Mouse (Mus musculus) ES-E14 (cell line): ENCODE results near the gene Unc5cl.

Experiments used
- CHD2 ChIP-seq: IDR thresholded peaks from 2 replicates; pipeline ENCODE4 v1.6.1; 2014; ENCODE audit warnings: mild to moderate bottlenecking, low read depth, low read length, inconsistent platforms
- HCFC1 ChIP-seq: IDR thresholded peaks from 2 replicates; pipeline ENCODE4 v1.6.1; 2012; ENCODE audit warnings: low read length, inconsistent platforms, borderline replicate concordance; ENCODE audit not compliant: insufficient read depth
- MAFK ChIP-seq: IDR thresholded peaks from 2 replicates; pipeline ENCODE4 v1.6.1; 2014; ENCODE audit warnings: mild to moderate bottlenecking, low read depth, low read length, inconsistent platforms; ENCODE audit not compliant: insufficient read depth
- ZC3H11A ChIP-seq: IDR thresholded peaks from 2 replicates; pipeline ENCODE4 v1.6.1; 2012; ENCODE audit warnings: low read depth, mild to moderate bottlenecking, inconsistent platforms, low read length, borderline replicate concordance

DNA sequence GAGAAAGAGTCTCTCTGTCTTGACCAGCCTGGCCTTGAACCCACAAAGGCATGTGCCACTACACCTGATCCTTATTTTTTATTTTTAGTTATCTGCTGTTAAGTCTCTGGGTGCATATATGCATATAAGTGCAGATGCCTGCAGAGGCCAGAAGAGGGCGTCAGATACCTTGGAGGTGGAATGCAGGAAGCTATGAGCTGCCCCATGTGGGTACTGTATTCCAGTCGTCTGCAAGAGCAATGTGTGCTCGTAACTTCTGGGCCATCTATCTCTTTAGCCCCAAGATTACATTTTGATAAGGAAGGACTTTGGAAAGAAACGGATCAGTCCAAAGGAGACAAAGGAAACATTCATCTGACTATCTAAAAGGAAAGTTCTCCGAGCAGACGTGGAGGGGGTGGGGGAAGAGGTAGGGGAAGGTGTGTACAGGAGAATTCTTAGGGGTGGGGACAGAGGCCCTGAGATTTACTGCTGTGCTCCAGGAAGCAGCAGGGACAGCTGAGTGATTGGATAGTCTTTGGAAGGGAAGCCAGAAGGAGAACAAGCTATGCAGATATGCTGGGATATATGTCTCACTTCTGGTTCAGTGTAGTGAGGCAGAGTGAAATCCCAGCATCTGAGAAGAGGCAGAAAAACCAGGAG lies 20.9 kb upstream of the Unc5cl start:
- TF ChIP-seq ZC3H11A (no peak), CHD2 (no peak), MAFK (no peak), HCFC1 (no peak)
